Mouse (Mus musculus) hindbrain, embryonic 15.5 days (tissue): ENCODE data around the gene 4930467E23Rik. TPM values are rescaled to one million over a fixed set of nuclear protein-coding genes. Genes with fewer than 3 reads are reported as not detected.

Source experiments
- polyA plus RNA-seq: library from polyadenylated mRNA; unstranded; fragments of >200 nt; fragmentation: Nextera tagmentation; extraction: Ambion mirVana; gene quantifications from 2 replicates; pipeline ENCODE4 v1.2.1, GENCODE M21; 2015

4930467E23Rik gene
- polyA plus RNA-seq, 1 experiment from 2014 or later, result not detected

Other genes with a start within 250 kb of the 4930467E23Rik start
- not detected in 2 replicates for gene Defb7, start 234.5 kb upstream of the 4930467E23Rik start, polyA plus RNA-seq
- gene Gm31371, start 173.8 kb downstream of the 4930467E23Rik start, polyA plus RNA-seq, result not detected in 2 replicates